Mouse (Mus musculus): ENCODE data around the gene Rpl14.

Gene Rpl14

DNA sequence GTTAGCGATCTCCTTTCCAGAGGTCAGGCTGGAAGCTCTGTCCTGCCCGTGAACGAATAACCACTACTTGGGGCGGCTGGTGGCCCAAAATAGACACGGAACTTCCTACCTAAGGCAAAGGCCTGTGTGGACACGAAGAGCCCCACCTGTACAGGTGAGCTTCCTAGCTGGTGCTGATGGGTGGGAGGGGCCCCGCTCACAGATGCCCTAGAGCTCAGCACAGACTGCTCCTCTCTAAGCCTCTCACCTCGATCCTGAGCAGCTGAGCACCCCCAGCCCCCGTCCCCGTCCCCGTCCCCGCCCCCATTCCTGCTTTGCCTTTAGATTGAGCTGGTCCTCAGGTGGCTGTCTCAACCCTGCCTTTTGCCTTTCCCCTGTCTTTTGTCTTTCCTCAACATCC lies 32.7 kb downstream of the Rpl14 start:
- no peak for DNase-seq

DNA sequence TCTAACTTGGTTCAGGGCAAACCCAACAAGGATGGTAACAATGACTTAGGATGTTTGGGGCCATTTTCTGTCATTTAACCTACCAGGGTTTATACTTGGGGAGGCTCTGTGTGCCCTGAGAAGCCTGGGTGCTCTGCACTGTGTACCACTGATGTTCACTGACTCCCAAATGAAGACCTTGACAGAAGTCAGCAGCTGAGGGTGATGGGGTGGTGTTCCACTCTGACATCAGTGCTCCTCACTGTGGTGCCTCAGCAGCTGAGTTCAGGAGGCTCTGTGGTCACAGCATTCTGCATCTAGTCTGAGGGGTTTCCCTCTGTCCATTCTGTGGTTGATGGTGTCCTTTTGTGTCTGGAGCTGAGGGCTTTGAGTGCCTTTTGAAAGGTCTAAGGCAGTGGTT lies 39.8 kb downstream of the Rpl14 start:
- no peak for DNase-seq

DNA sequence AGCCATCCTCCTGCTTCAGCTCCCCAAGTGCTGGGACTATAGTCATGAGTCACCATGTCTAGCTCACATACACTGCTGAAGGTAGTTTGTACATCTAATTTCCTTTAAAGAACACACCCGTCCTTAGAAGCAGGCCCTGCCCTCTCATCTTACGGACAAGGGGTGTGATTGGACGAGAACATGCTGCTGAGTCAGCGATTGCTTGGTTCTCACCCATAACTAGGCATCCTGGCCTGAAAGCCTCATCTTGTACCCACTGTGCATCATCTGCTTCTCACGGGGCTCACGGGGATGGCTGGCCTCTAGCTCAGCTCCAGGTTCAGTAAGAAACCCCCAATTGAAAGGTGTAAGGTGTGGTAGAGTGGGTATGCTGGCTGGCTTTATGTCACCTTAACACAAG lies 42.8 kb downstream of the Rpl14 start:
- no peak for DNase-seq

DNA sequence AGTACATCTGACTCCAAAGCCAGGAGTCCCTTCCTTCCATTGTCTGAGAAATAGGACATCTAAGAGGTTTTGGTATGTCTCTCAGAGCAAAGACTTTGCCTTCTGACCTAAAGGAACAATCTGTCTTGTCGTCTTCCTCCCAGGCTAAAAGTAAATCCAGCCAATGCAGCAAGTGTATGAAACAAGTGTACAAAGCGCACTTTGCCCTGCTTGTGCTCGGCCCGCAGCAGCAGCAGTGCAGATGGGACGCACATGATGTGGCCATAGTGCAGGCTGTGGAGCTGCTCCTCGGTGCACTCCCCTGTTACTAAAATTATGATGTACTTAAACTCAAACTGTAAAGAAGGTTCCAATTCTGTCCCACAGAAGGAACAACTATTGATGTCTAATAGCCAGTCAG lies 46.9 kb downstream of the Rpl14 start:
- DNase-seq, result no peak

DNA sequence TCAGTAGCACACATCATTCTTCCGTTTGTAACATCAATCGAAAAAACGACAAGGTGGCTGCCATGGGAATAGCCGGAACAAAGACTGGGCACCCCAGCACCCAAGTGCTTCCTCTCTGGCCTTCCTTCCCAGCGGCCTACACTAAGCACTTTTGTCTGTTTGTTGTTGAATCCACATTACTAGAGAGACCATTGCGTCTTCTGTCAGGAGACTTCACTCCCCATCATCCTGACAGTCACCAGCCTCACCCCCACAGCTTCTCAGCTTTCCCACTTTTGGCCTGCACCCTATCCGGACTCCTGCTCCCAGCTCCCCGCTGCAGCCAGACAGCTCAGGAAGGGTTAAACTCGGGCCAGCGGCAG lies 48.1 kb downstream of the Rpl14 start:
- DNase-seq, result no peak

DNA sequence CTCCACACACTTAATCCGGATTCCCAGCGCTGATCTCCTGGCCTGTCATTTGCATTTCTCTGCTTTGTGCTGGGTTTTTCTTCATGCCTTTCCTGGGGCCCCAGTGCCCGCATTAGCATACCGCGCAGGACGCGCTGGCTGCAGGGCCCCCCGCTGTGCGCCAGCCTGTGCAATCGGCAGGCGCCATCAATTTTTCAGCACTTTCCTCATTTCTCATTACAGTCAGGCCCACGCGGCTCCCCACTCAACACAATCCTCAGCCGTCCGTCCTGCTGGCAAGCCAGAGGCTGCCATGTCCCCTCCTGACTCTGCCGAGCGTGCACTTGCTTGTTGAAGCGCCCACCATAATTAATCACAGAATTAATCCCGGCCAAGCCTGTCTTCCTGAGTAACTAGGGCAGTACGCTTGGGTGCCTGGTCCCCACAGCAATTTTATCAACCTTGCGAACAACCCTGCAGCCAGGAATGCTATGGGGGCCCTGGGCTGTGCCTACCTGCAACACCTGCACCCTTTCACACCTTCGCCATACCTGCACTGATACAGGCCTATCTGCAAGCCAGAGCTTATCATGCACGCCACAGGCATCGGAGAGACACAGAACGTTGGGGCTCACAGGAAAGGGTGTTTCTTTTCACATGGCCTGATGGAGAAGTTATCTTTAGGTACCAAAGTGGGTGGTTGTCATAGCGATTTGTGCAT lies 48.6 kb downstream of the Rpl14 start:
- DNase-seq, result no peak

DNA sequence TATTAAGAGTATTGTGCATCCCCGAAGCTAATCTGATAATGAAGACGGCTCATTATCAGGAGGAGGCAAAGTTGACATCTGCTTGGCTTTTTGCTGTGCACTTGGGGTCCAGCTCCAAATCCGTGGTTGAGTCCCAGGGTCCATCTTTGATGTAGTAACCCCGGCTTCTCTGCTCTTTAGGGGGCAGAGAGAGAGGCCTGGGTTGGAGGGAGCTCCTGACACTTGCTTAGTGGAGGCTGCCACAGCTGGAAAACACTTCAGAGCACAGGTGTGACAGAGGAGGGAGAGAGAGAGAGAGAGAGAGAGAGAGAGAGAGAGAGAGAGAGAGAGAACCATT lies 49.1 kb downstream of the Rpl14 start:
- no peak for DNase-seq

Data from thymus, adult 18-20 months (tissue).